Comparison of ENCODE assay signal across 24 mouse cellular contexts in the genomic region with DNA sequence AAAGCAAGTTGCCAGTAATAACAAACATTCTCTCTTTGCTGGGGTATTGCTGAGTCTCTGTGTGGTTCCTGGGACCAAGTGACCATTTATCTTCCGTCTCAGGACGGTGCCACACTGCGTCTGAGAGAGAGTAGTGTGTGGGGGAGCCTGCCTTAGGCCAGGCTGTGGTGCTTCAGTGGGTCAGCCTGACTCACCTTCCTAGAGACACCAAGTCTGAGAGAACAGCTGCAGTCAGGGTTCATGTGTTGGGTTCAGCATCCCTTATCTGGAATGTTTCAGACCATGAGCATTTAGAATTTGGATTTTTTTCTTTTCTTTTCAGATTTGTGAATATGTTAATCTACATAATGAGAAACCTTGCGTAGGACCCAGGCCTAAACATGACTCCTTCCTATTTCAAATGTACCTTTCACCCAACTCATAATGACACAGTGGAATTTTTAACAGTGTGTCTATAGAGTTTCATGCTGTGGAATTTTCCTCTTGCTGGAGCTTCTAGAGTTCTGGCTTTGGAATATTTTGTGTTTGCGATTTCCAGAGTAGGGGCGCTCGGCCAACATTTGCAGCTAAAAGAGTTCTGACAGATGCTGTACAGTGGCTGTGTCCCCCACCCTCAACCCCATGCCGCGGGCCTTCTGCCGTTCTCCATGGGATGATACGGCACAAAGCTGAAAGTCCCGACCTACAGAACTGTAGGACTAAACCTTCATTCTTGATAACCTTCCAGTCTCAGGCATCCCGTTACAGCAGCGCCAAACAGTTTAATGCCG.
A peak's percentile ranks its signal among the peaks of the same experiment; 100 is the strongest.
DNase-seq lines count a peak whose midpoint lies in the region; ATAC-seq and TF ChIP-seq lines count a peak whose summit lies in the region.
"Had no signal": no experiment of that assay in that cellular context is flagged by ENCODE, and none has a peak within 500 bp of the region (broad histone marks: within the 10 kb centered on the region; RNA-seq: fewer than 3 reads in every experiment).

No protein-coding gene starts in this region.

- no peak overlapping the region for H3K9ac ChIP-seq in hindbrain, embryonic 16.5 days (ENCODE audit: low read depth, low read length)
- no peak overlapping the region for H3K9ac ChIP-seq in hindbrain, embryonic 14.5 days
- H3K9ac ChIP-seq: embryonic facial prominence, embryonic 15.5 days; forebrain, embryonic 12.5 days; forebrain, postnatal 0 days; heart, embryonic 13.5 days; liver, embryonic 12.5 days; liver, postnatal 0 days; midbrain, embryonic 12.5 days had no signal

- no peak for TF ChIP-seq CTCF in left cerebral cortex, adult 2 months (IDR thresholded peaks at IDR 0.05)
- no peak for TF ChIP-seq CTCF in C2C12 (IDR thresholded peaks at IDR 0.05; ENCODE audit: control insufficient read depth, insufficient read depth, insufficient read length)

- intact Hi-C loops in left cerebral cortex, adult 2 months (cut with DNase I): no loop called here
- intact Hi-C loops in gastrocnemius, postnatal 14 days (cut with DNase I; ENCODE audit: low total_unique reads): no loop called here

- no peak overlapping the region for H3K4me3 ChIP-seq in hindbrain, embryonic 16.5 days (ENCODE audit: low read length)
- no peak overlapping the region for H3K4me3 ChIP-seq in hindbrain, embryonic 14.5 days (replicated peaks; ENCODE audit: low read length)
- H3K4me3 ChIP-seq in left cerebral cortex, adult 2 months: no peak overlapping the region
- H3K4me3 ChIP-seq in C2C12 (ENCODE audit: insufficient read depth, poor library complexity, severe bottlenecking): no peak overlapping the region
- H3K4me3 ChIP-seq: embryonic facial prominence, embryonic 15.5 days; forebrain, embryonic 12.5 days; heart, embryonic 13.5 days; hindbrain, embryonic 10.5 days; liver, embryonic 12.5 days; midbrain, embryonic 12.5 days had no signal

- no peaks in the 10 kb centered on the region for H3K9me3 ChIP-seq in hindbrain, embryonic 16.5 days (ENCODE audit: control insufficient read depth, low read length)
- no peaks in the 10 kb centered on the region for H3K9me3 ChIP-seq in hindbrain, embryonic 14.5 days (ENCODE audit: control insufficient read depth, low read length)
- H3K9me3 ChIP-seq: embryonic facial prominence, embryonic 15.5 days; heart, embryonic 13.5 days; hindbrain, embryonic 10.5 days; liver, embryonic 12.5 days; midbrain, embryonic 12.5 days had no signal

- H3K4me2 ChIP-seq in hindbrain, embryonic 16.5 days (ENCODE audit: low read length): no peak overlapping the region
- H3K4me2 ChIP-seq in hindbrain, embryonic 14.5 days (replicated peaks): no peak overlapping the region
- H3K4me2 ChIP-seq: embryonic facial prominence, embryonic 15.5 days; forebrain, embryonic 12.5 days; heart, embryonic 13.5 days; liver, embryonic 12.5 days; midbrain, embryonic 12.5 days had no signal

- no peak for ATAC-seq in hindbrain, embryonic 16.5 days
- ATAC-seq in hindbrain, embryonic 14.5 days (ENCODE audit: low FRiP score): no peak
- ATAC-seq: forebrain, postnatal 0 days; intestine, postnatal 0 days; liver, embryonic 12.5 days; liver, postnatal 0 days; Patski had no signal

- 0 out of 2 replicates have a peak overlapping the region, but pooled peaks have one; percentile 7 for H3K27ac ChIP-seq in hindbrain, embryonic 16.5 days (ENCODE audit: low read depth, low read length)
- no peak overlapping the region; the same call in 1 of the 2 replicates for H3K27ac ChIP-seq in hindbrain, embryonic 14.5 days
- peak overlapping the region; percentile 32; the same call in 1 of the 2 replicates for H3K27ac ChIP-seq in left cerebral cortex, adult 2 months
- H3K27ac ChIP-seq: embryonic facial prominence, embryonic 15.5 days; forebrain, embryonic 12.5 days; heart, embryonic 13.5 days; liver, embryonic 12.5 days; midbrain, embryonic 12.5 days had no signal

- H3K79me3 ChIP-seq in C2C12 (ENCODE audit: low read depth): no peaks in the 10 kb centered on the region

- H3K27me3 ChIP-seq in hindbrain, embryonic 16.5 days (replicated peaks; ENCODE audit: control insufficient read depth, insufficient read depth, low read length): no peaks in the 10 kb centered on the region
- no peaks in the 10 kb centered on the region for H3K27me3 ChIP-seq in hindbrain, embryonic 14.5 days (ENCODE audit: control insufficient read depth, insufficient read depth, low read length)
- H3K27me3 ChIP-seq in C2C12 (ENCODE audit: control insufficient read depth, insufficient read depth, insufficient read length): no peaks in the 10 kb centered on the region
- H3K27me3 ChIP-seq: embryonic facial prominence, embryonic 15.5 days; forebrain, embryonic 12.5 days had no signal

- 89% methylated on average over 15 of the region's 15 CpGs for WGBS in hindbrain, embryonic 16.5 days
- 89% methylated on average over 15 of the region's 15 CpGs for WGBS in hindbrain, embryonic 14.5 days

- DNase-seq in hindbrain, embryonic 14.5 days (ENCODE audit: low spot score): no peak
- DNase-seq in left cerebral cortex, adult 2 months (ENCODE audit: extremely low spot score in 1 of 2, low spot score in 2 of 2): no peak
- no peak for DNase-seq in left cerebral cortex, adult 11 months (ENCODE audit: low spot score)
- peak; percentile 34 for DNase-seq in 3T3-L1 (ENCODE audit: low read depth, low spot score)
- DNase-seq in thymus, postnatal 14 days: no peak
- no peak for DNase-seq in gastrocnemius, postnatal 14 days
- DNase-seq: cerebellum, adult 11 months; cerebellum, adult 9-11 months; forebrain, postnatal 0 days; kidney, postnatal 25 days; left cerebral cortex, postnatal 4 days; liver, postnatal 0 days; lung, postnatal 36 days had no signal

- H3K4me1 ChIP-seq in hindbrain, embryonic 16.5 days (ENCODE audit: control insufficient read depth, insufficient read depth, low read depth, low read length): peaks cover 5% of the 10 kb centered on the region
- peaks cover 14% of the 10 kb centered on the region for H3K4me1 ChIP-seq in hindbrain, embryonic 14.5 days (replicated peaks; ENCODE audit: control insufficient read depth, insufficient read depth, low read length)
- H3K4me1 ChIP-seq: embryonic facial prominence, embryonic 15.5 days; heart, embryonic 13.5 days; liver, embryonic 12.5 days had no signal

- no peak overlapping the region for H3ac ChIP-seq in C2C12 (ENCODE audit: control insufficient read depth, insufficient read length, low read depth)

- no peaks in the 10 kb centered on the region for H3K36me3 ChIP-seq in hindbrain, embryonic 16.5 days (ENCODE audit: control insufficient read depth, insufficient read depth, low read length)
- H3K36me3 ChIP-seq in hindbrain, embryonic 14.5 days (replicated peaks; ENCODE audit: control insufficient read depth, insufficient read depth): no peaks in the 10 kb centered on the region
- no peaks in the 10 kb centered on the region for H3K36me3 ChIP-seq in C2C12 (ENCODE audit: control insufficient read depth, insufficient read depth)
- H3K36me3 ChIP-seq: embryonic facial prominence, embryonic 15.5 days; forebrain, embryonic 12.5 days; G1E; heart, embryonic 13.5 days; hindbrain, embryonic 10.5 days; liver, embryonic 12.5 days; midbrain, embryonic 12.5 days had no signal

- no peaks in the 10 kb centered on the region for H3K79me2 ChIP-seq in C2C12 (ENCODE audit: control insufficient read depth, insufficient read depth)

TF ChIP-seq in C2C12, 6 proteins besides CTCF, POLR2A, EP300 and RAD21:
- TF ChIP-seq MAX (IDR thresholded peaks at IDR 0.05): no peak
- peak; percentile 89 for TF ChIP-seq MYOD1 (IDR thresholded peaks at IDR 0.05; ENCODE audit: control insufficient read depth, insufficient read length, low read depth)
TF ChIP-seq in C2C12: peak in this region for 1.
